Mouse (Mus musculus) lung, embryonic 16.5 days (tissue): ENCODE results near the gene Sde2. TPM values are rescaled to one million over a fixed set of nuclear protein-coding genes. Genes with fewer than 3 reads are reported as not detected.
A peak's percentile ranks its signal among the peaks of the same experiment; 100 is the strongest.

Experiments
- ATAC-seq: fragments of 200-750 bp; cut with Nextera tagmentation; 2 replicates; pipeline ENCODE4 v1.8.0; 2017; ENCODE audit warnings: low read depth, mild to moderate bottlenecking, moderate library complexity
- H3K27ac ChIP-seq: fragments of 300-500 bp; sonication (generic); 2 replicates; pipeline ENCODE4 v1.5.1; 2014; ENCODE audit warnings: mild to moderate bottlenecking, control low read depth, low read length
- H3K27me3 ChIP-seq: fragments of 300-500 bp; sonication (generic); 2 replicates; pipeline ENCODE4 v1.6.1; 2014; ENCODE audit warnings: low read depth, low read length, mixed read lengths; ENCODE audit not compliant: control insufficient read depth, insufficient read depth
- H3K36me3 ChIP-seq: fragments of 300-500 bp; sonication (generic); 2 replicates; pipeline ENCODE4 v1.6.1; 2014; ENCODE audit warnings: low read length; ENCODE audit not compliant: control insufficient read depth, insufficient read depth
- H3K4me1 ChIP-seq: fragments of 300-500 bp; sonication (generic); replicated peaks from 2 replicates; pipeline ENCODE4 v1.6.1; 2014; ENCODE audit warnings: low read length, mixed read lengths; ENCODE audit not compliant: control insufficient read depth, insufficient read depth
- H3K4me2 ChIP-seq: fragments of 300-500 bp; sonication (generic); 2 replicates; pipeline ENCODE4 v1.6.1; 2014; ENCODE audit warnings: low read depth, low read length, control low read depth
- H3K4me3 ChIP-seq: fragments of 300-500 bp; sonication (generic); 2 replicates; pipeline ENCODE4 v1.5.1; 2014; ENCODE audit warnings: mild to moderate bottlenecking, low read length, control low read depth
- H3K9ac ChIP-seq: fragments of 300-500 bp; sonication (generic); 2 replicates; pipeline ENCODE4 v1.6.1; 2014; ENCODE audit warnings: low read length, control low read depth
- H3K9me3 ChIP-seq: fragments of 300-500 bp; sonication (generic); 2 replicates; pipeline ENCODE4 v1.6.1; 2016; ENCODE audit warnings: low read length; ENCODE audit not compliant: control insufficient read depth
- WGBS: fragments of 180-500 bp; shearing (Covaris S2); extraction: QIAGEN DNeasy Blood & Tissue Kit; methylation state at CpG from one replicate; pipeline ENCODE4 v1.1.7; 2014; 5-methylcytosine and 5-hydroxymethylcytosine counted together
- polyA plus RNA-seq: library from polyadenylated mRNA; unstranded; fragments of >200 nt; fragmentation: Nextera tagmentation; extraction: Ambion mirVana; gene quantifications from 2 replicates; pipeline ENCODE4 v1.2.1, GENCODE M21; 2015

The Sde2 gene
- polyA plus RNA-seq, result 33.0 and 38.3 TPM in 2 replicates

DNA sequence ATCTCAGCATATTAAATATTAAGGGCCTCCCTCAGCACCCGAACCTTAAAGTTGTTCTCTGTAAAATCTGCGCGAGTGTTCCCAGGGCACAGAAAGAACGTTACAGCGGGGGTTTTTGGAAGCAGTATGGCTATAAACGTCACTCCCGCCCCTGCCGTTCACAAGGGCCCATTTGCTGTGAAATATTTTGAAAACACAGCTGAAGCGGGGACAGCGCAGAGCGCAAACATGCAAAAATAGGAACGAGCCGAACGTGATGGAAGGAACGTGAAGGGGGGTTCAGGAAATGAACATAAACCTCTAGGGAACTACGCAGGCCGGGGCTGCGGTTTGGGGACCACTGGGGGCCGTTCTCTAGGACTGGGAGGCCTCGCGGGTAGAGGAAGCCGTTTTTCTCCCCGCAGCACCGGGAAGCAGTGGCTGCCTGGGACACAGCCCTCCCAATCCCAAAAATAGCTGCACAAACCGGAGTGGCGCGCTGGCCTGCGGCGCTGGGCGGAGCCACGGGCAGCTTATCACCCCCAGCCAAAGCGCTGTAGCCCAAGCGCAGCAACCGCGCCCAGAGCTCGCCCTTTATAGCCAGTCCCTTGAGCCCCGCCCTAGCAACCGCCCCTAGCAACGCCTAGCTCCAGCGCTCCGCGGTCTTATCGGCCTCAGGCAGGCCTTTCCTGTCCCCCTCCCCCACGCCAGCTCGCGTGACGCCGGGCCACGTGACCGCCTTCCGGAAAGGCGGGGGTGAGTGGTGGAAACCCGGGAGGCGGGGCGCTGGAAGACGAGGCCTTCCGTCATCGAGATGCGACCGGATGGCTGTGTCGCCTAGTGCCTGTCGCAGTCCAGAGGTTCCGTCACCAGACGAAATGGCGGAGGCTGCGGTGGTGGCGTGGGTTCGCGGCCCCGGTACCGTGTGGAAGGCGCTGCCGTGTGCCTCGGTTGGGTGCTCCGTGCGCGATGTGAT is at the start of gene Sde2:
TSS of gene Sde2 (plus strand) at position 812 of the 955 bp plus-strand sequence.
- Histone ChIP-seq H3K27ac (peak within 1 kb of the TSS; percentile 100), H3K36me3 (no peaks in the 10 kb centered on the region), H3K9me3 (no peaks in the 10 kb centered on the region), H3K4me3 (peak within 1 kb of the TSS; percentile 93), H3K4me2 (peak within 1 kb of the TSS; percentile 87), H3K27me3 (no peaks in the 10 kb centered on the region), H3K9ac (peak within 1 kb of the TSS; percentile 97), H3K4me1 (peaks cover 27% of the 10 kb centered on the region)
- under 1% methylated on average over 77 of the region's 77 CpGs for WGBS
- peak; percentile 98 for ATAC-seq

DNA sequence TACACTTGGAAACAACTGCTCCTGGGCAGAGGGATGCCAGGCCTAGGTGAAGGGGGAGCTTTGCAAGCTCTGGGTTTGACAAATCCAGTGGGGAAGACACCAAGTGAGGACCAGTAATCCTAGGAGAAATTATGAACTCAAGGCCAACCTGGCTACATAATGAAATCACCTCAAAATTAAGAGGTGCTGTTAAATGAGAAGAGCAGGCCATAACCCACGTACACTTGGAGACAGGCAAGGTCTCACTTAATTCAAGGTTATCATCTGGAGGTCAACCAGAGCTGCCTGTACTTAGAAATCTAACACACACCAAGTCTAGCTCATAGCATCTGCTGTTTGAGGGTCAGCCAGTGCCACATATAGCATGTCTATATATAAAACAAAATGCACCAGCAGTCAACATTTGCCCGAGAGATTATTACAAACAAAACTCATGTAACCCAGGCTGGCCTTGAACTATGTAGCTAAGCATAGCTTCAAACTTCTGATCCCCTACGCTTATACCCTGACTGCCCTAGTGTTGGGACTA is 49.4 kb upstream of the Sde2 start:
- H3K4me1 ChIP-seq, result no peaks in the 10 kb centered on the region
- no peak overlapping the region for H3K4me3 ChIP-seq
- H3K4me2 ChIP-seq, result no peak overlapping the region
- H3K27me3 ChIP-seq, result no peaks in the 10 kb centered on the region
- ATAC-seq, result no peak
- no peak overlapping the region for H3K27ac ChIP-seq
- peaks cover 47% of the 10 kb centered on the region for H3K36me3 ChIP-seq
- no peaks in the 10 kb centered on the region for H3K9me3 ChIP-seq
- no peak overlapping the region for H3K9ac ChIP-seq
- 67% methylated on average over 3 of the region's 3 CpGs for WGBS

- no peak overlapping the region for H3K9ac ChIP-seq
- peaks cover 63% of the 10 kb centered on the region for H3K36me3 ChIP-seq
- ATAC-seq, result no peak
- H3K4me2 ChIP-seq, result no peak overlapping the region
- no peaks in the 10 kb centered on the region for H3K9me3 ChIP-seq
- 93% methylated on average over 6 of the region's 6 CpGs for WGBS
- no peaks in the 10 kb centered on the region for H3K27me3 ChIP-seq
- H3K4me3 ChIP-seq, result no peak overlapping the region
- H3K27ac ChIP-seq, result no peak overlapping the region
- H3K4me1 ChIP-seq, result no peaks in the 10 kb centered on the region
Measured at GRCm38 (mm10) chr1:180803881-180804280, 47.0 kb upstream of the Sde2 start.

DNA sequence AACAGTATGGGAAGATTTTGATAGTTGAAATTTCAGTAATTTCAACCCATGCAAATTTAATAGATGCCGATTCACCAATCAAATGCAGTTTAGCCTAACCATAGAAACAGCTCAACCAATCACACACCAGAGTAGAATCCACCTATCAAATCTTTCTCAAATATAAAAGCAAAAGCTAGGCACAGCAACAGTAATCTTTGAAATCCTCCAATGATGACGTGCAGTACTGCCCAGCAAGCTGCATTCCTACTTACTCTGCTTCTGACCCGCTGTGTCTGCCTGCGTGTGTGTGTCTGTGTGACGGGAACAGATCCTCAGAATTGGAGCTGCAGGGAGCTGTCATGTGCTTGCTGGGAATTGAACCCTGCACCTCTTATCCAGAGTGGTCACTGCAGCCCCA is 42.1 kb upstream of the Sde2 start:
- H3K36me3 ChIP-seq, result peaks cover 58% of the 10 kb centered on the region

DNA sequence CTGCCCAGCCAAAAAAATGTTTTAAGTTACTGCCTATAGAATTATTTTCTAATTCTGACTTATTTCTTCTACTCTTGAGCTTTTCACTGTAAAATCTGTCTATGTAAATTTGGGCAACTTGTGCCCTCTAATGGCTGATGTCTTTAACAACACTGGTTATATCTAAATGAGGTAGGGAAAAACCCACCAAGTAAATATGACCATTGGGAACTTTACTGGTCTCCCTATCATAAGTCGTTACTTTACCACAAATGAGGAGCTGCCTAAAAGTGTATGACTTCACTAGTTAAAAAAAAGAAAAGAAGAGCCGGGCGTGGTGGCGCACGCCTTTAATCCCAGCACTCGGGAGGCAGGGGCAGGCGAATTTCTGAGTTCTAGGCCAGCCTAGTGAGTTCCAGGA is 40.0 kb upstream of the Sde2 start:
- H3K9me3 ChIP-seq, result no peaks in the 10 kb centered on the region
- no peak for ATAC-seq
- H3K4me1 ChIP-seq, result peaks cover 20% of the 10 kb centered on the region
- H3K27ac ChIP-seq, result no peak overlapping the region
- H3K36me3 ChIP-seq, result peaks cover 37% of the 10 kb centered on the region
- H3K4me3 ChIP-seq, result peak overlapping the region; percentile 38
- WGBS, result 58% methylated on average over 7 of the region's 7 CpGs
- H3K27me3 ChIP-seq, result no peaks in the 10 kb centered on the region
- peak overlapping the region; percentile 56 for H3K4me2 ChIP-seq
- 0 out of 2 replicates have a peak overlapping the region, but pooled peaks have one; percentile 32 for H3K9ac ChIP-seq

More for the DNA sequence above, 42.1 kb upstream of the Sde2 start:
- no peak overlapping the region for H3K27ac ChIP-seq
- H3K9ac ChIP-seq, result no peak overlapping the region
- no peak for ATAC-seq
- H3K27me3 ChIP-seq, result no peaks in the 10 kb centered on the region
- no peak overlapping the region for H3K4me2 ChIP-seq
- 84% methylated on average over 5 of the region's 5 CpGs for WGBS
- no peak overlapping the region for H3K4me3 ChIP-seq
- peaks cover 8% of the 10 kb centered on the region for H3K4me1 ChIP-seq
- H3K9me3 ChIP-seq, result no peaks in the 10 kb centered on the region

DNA sequence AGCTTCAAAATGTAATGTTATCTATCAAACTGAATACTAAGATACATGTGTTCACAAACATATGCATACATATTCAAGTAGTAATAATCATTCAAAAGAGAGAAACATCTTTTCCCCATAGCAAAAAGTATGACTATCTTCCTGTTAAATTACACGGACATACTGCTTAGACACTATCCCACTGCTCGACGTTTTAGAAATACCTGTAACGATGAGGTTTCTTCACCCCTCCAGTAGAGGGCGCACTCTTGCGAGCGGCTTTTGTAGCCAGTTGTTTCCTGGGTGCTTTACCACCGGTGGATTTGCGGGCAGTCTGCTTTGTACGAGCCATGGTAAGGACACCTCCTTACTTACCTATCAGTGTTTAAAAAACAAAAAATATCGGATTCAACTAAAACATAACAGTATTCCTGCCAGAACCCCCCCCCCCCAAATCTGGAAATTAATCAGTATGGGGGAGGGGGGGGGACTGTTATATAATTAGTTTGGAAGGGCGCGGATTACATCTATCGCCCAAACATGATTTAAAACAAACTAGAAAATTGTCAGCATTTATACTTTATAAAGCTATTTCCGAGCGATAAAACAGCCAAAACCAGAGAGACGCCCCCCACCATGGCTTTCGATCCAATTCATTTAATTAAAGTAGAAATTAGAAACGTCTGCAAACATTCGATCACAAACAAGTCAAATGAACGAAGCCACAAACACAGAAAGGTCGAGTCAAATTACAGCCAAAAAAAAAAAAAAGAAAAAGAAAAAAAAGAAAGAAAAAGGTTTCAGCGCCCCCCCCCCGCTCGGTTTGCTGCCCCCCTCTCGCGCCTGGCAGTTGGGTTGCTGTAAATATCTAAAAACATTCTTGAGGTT is 39.1 kb upstream of the Sde2 start:
- WGBS, result under 1% methylated on average over 27 of the region's 27 CpGs
- Histone ChIP-seq H3K4me1 (peaks cover 21% of the 10 kb centered on the region), H3K27me3 (no peaks in the 10 kb centered on the region), H3K36me3 (peaks cover 28% of the 10 kb centered on the region), H3K9me3 (no peaks in the 10 kb centered on the region), H3K27ac (peak overlapping the region; percentile 100), H3K4me2 (peak overlapping the region; percentile 56), H3K4me3 (peak overlapping the region; percentile 99), H3K9ac (peak overlapping the region; percentile 100)
- ATAC-seq, result no peak

DNA sequence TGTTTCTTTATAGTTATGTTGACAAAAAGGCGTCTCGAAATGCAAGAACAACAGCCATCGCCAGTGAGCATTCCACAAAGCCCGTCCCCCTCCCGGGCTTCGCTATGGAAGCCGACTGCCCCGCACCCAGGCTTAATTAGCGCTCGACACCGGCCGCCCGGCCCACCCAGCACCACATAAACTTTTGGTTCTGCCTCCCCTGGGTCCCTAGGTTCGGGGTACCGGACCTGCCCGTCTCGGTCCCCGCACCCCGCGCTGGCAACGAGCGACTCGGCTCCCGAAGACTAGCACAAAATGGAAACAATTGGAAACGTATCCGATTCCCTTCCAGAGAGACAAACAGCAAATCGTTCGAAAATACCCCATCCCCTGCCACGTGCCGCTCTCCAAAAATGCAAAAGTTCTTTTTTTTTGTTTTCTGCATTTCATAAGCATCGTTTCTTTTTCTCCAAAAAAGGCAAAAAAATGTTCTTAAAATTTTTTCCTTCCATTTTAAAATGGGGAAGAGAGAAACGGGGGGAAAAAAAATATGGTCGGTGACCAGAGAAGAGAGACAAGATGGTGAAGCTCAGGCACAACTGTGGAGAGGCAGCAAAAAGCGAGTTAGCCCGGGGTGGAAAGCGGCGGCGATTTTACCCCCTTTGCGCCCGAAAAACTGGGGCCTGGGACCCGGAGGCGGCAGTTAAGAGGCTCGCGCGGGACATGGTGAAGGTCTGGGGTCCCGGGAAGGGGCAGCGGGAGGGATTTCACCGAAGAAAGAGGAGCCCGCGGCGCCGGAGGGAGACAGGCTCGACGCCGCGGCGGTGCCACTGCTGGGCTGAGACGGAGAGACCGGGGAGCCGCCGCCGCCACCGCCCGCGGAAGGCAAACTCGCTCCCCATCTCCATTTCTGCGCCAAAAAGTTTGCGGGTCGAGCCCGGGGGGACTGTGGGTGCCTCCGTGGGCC is 38.2 kb upstream of the Sde2 start:
- H3K4me1 ChIP-seq, result peaks cover 21% of the 10 kb centered on the region
- H3K9ac ChIP-seq, result peak overlapping the region; percentile 100
- peak overlapping the region; percentile 100 for H3K27ac ChIP-seq
- H3K4me3 ChIP-seq, result peak overlapping the region; percentile 99
- no peaks in the 10 kb centered on the region for H3K9me3 ChIP-seq
- H3K27me3 ChIP-seq, result no peaks in the 10 kb centered on the region
- peak; percentile 44 for ATAC-seq
- H3K4me2 ChIP-seq, result peak overlapping the region; percentile 56
- peaks cover 21% of the 10 kb centered on the region for H3K36me3 ChIP-seq
- WGBS, result under 1% methylated on average over 71 of the region's 71 CpGs

- H3K4me2 ChIP-seq, result peak overlapping the region; percentile 81
- H3K36me3 ChIP-seq, result peaks cover 17% of the 10 kb centered on the region
- H3K4me1 ChIP-seq, result peaks cover 21% of the 10 kb centered on the region
- ATAC-seq, result peak; percentile 97
- H3K9me3 ChIP-seq, result no peaks in the 10 kb centered on the region
- H3K27ac ChIP-seq, result peak overlapping the region; percentile 100
- no peaks in the 10 kb centered on the region for H3K27me3 ChIP-seq
- peak overlapping the region; percentile 100 for H3K9ac ChIP-seq
- 0% methylated on average over 10 of the region's 65 CpGs for WGBS
- peak overlapping the region; percentile 99 for H3K4me3 ChIP-seq
Measured at GRCm38 (mm10) chr1:180813409-180813884, 37.5 kb upstream of the Sde2 start.
